Mouse (Mus musculus) cortical plate, adult 2 months (tissue): ENCODE measurements around the gene Zfp644.

Experiments used
- CTCF ChIP-seq: fragments of 200-500 bp; IDR thresholded peaks from 2 replicates; pipeline ENCODE4 v1.5.1; 2011; ENCODE audit warnings: mild to moderate bottlenecking, control low read depth, low read length; ENCODE audit not compliant: insufficient read depth; ENCODE audit errors: extremely low read depth
- POLR2A ChIP-seq: fragments of 200-500 bp; IDR thresholded peaks from 2 replicates; pipeline ENCODE4 v1.6.1; 2011; ENCODE audit warnings: mild to moderate bottlenecking, low read length, control low read depth; ENCODE audit not compliant: insufficient read depth; ENCODE audit errors: extremely low read depth

- TF ChIP-seq POLR2A (peak; percentile 51; the same call in 1 of the 2 replicates), CTCF (0 out of 2 replicates have a peak, but pooled peaks have one; percentile 28)
Measured at GRCm38 (mm10) chr5:106574560-106574946, 122.5 kb downstream of the Zfp644 start.
